In genomic region chr16:71889679-71890078, GRCm38 (mm10) we compare ENCODE assay signal across 13 mouse cellular contexts.
"Had no signal": no experiment of that assay in that cellular context is flagged by ENCODE, and none has a peak within 500 bp of the region (broad histone marks: within the 10 kb centered on the region; RNA-seq: fewer than 3 reads in every experiment).

No protein-coding gene starts in this region.

- DNase-seq: lung, adult 18-20 months; lung, embryonic 14.5 days; lung, postnatal 10 days; lung, postnatal 4 days; midbrain, embryonic 14.5 days; retina, postnatal 1 day; right cerebral cortex, adult 18-20 months; right cerebral cortex, postnatal 25 days; right cerebral cortex, postnatal 4 days; spleen, adult 18-20 months; thymus, adult 2 months; thymus, postnatal 25 days had no signal

- ATAC-seq: midbrain, embryonic 16.5 days had no signal
